Mouse (Mus musculus) heart, embryonic 16.5 days (tissue): ENCODE measurements around the gene Gipc1. TPM values are rescaled to one million over a fixed set of nuclear protein-coding genes. Genes with fewer than 3 reads are reported as not detected.

Source experiments
- ATAC-seq: fragments of 200-750 bp; cut with Nextera tagmentation; replicated peaks from 2 replicates; pipeline ENCODE4 v1.8.0; 2017; ENCODE audit warnings: moderate number of reproducible peaks; ENCODE audit not compliant: insufficient read depth, low FRiP score; ENCODE audit errors: extremely low read depth
- H3K27ac ChIP-seq: fragments of 300-500 bp; sonication (generic); 2 replicates; pipeline ENCODE4 v1.5.1; 2014; ENCODE audit warnings: mild to moderate bottlenecking, low read length, control low read depth, moderate library complexity
- H3K27me3 ChIP-seq: fragments of 300-500 bp; sonication (generic); 2 replicates; pipeline ENCODE4 v1.6.1; 2014; ENCODE audit warnings: low read length, mixed read lengths; ENCODE audit not compliant: control insufficient read depth, insufficient read depth
- H3K36me3 ChIP-seq: fragments of 300-500 bp; sonication (generic); 2 replicates; pipeline ENCODE4 v1.6.1; 2014; ENCODE audit not compliant: control insufficient read depth, insufficient read depth
- H3K4me1 ChIP-seq: fragments of 300-500 bp; sonication (generic); 2 replicates; pipeline ENCODE4 v1.6.1; 2014; ENCODE audit warnings: low read length, mixed read lengths; ENCODE audit not compliant: control insufficient read depth, insufficient read depth
- H3K4me2 ChIP-seq: fragments of 300-500 bp; sonication (generic); 2 replicates; pipeline ENCODE4 v1.6.1; 2014; ENCODE audit warnings: low read depth, mild to moderate bottlenecking, control low read depth, low read length
- H3K4me3 ChIP-seq: fragments of 300-500 bp; sonication (generic); 2 replicates; pipeline ENCODE4 v1.5.1; 2014; ENCODE audit warnings: mild to moderate bottlenecking, control low read depth, low read length
- H3K9ac ChIP-seq: fragments of 300-500 bp; sonication (generic); 2 replicates; pipeline ENCODE4 v1.6.1; 2014; ENCODE audit warnings: low read length, control low read depth
- H3K9me3 ChIP-seq: fragments of 300-500 bp; sonication (generic); replicated peaks from 2 replicates; pipeline ENCODE4 v1.6.1; 2016; ENCODE audit warnings: low read length; ENCODE audit not compliant: control insufficient read depth
- WGBS: fragments of 180-500 bp; shearing (Covaris S2); extraction: QIAGEN DNeasy Blood & Tissue Kit; methylation state at CpG from one replicate; pipeline ENCODE4 v1.1.7; 2014; 5-methylcytosine and 5-hydroxymethylcytosine counted together
- polyA plus RNA-seq: library from polyadenylated mRNA; unstranded; fragments of >200 nt; fragmentation: Nextera tagmentation; extraction: Ambion mirVana; gene quantifications from 2 replicates; pipeline ENCODE4 v1.2.1, GENCODE M21; 2015

The Gipc1 gene
- polyA plus RNA-seq, 1 experiment from 2014 or later: 135 TPM

DNA sequence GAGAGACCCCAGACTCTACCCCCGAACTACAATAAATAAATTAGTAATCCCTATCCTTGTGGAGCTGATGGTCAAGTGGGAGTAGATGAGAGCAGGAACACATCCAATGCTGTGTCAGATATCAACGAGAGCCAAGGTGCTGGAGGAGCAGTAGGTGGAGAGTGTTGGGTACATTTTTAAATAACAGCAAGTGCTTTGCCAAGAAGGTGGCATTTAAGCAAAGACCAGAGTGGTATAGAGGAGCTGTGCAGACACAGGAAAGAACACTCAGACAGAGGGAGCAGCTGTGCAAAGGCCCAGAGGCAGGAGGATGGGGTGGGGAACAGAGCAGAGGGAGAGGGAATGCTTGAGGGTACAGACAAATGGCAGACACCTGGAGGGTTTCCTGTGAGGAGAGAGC is 35.4 kb upstream of the Gipc1 start:
- Histone ChIP-seq H3K4me3 (no peak overlapping the region), H3K9me3 (no peaks in the 10 kb centered on the region), H3K36me3 (peaks cover 10% of the 10 kb centered on the region), H3K4me1 (peaks cover 1% of the 10 kb centered on the region; the same call in 1 of the 2 replicates), H3K4me2 (no peak overlapping the region), H3K9ac (no peak overlapping the region), H3K27me3 (peaks cover 4% of the 10 kb centered on the region), H3K27ac (no peak overlapping the region)
- 75% methylated on average over 2 of the region's 2 CpGs for WGBS
- ATAC-seq: no peak

DNA sequence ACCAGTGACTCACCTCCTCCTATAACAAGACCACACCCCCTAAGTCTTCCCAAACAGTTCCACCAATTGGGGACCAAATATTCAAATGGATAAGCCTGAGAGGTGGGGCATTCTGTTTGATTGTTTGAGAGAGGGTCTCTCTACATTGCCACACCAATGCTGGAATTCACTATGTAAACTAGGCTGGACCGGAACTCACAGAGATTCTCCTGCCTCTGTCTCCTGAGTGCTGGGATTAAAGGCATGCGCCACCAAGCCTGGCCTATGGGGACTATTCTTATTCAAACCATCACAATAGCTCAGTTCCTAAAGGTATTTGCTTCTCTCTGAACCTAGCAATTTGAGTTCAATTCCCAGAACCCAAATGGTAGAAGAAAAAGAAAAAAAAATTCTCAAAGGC is 33.9 kb upstream of the Gipc1 start:
- no peak overlapping the region for H3K4me3 ChIP-seq
- H3K36me3 ChIP-seq: no peaks in the 10 kb centered on the region
- H3K9ac ChIP-seq: no peak overlapping the region
- no peak overlapping the region for H3K4me2 ChIP-seq
- peaks cover 3% of the 10 kb centered on the region; the same call in 1 of the 2 replicates for H3K4me1 ChIP-seq
- H3K9me3 ChIP-seq: no peaks in the 10 kb centered on the region
- 93% methylated on average over 2 of the region's 2 CpGs for WGBS
- H3K27me3 ChIP-seq: peaks cover 4% of the 10 kb centered on the region
- no peak overlapping the region for H3K27ac ChIP-seq
- no peak for ATAC-seq

DNA sequence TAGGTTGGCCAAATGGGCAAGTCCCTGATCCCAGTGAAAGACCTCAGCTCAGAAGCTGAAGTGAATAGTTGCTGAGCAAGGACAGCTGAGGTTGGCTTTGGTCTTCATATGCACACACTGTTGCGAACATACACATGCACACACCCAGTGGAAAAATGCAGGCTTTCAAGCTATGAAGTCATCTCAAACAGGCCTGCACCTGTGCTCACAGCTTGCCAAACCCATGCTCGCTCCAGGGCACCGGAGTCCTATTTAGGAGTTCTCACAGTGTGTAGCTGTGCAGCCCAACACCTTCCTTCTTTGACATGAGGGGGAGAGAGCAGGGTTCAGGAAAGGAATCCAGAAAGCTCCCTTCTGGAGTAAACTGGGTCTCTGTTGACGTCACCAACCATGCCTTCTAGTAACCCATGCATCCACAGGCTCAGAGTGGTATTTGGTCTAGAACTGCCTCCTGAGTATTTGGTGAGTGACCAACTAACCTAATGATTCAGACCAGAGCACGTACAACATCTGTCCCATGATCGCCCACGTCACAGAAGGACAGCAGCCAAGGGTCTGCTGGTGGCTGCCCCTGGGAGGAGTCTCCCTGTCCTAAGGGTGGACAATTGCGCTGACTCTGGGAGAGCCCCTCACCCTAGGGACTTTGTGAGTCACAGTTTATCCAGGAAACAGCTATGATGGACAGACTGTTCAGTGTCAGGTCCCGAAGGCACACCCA is 32.8 kb upstream of the Gipc1 start:
- no peak for ATAC-seq
- peaks cover 4% of the 10 kb centered on the region for H3K27me3 ChIP-seq
- no peaks in the 10 kb centered on the region for H3K36me3 ChIP-seq
- H3K27ac ChIP-seq: no peak overlapping the region
- H3K4me1 ChIP-seq: peaks cover 3% of the 10 kb centered on the region; the same call in 1 of the 2 replicates
- H3K4me2 ChIP-seq: no peak overlapping the region
- no peak overlapping the region for H3K9ac ChIP-seq
- no peaks in the 10 kb centered on the region for H3K9me3 ChIP-seq
- H3K4me3 ChIP-seq: no peak overlapping the region
- WGBS: 82% methylated on average over 9 of the region's 9 CpGs

DNA sequence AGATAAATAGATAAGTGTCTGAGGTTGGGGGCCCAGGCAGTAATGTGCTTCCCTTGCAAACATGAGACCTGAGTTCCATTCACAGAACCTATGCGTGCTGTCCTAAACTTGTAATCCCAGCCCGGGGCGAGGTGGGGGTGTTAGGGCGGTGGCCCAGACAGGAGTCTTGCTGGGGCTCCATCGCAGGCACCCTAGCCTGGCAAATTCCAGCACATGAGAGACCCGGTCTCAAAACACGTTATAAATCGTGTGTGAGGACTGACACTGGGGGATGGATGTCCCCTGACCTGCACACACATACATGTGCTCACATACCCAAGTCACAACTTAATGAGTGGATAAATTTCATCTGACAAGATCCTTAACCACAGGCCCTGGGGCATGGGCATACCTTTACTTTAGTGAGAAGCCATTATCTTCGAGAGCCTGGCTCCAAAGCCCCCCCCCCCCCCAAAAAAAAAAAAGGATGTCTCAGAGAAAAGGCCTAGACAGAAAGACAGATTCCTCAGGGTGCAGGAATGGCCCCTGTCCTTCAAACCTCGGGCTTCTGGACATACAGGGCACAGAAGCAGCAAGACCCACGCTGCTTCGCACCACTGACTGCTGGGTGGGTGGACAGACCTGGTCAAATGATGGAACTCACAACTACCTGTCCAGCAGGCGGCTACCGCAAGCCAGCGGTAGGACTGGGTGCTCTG is 30.6 kb upstream of the Gipc1 start:
- H3K4me2 ChIP-seq: peak overlapping the region; percentile 73
- peaks cover 4% of the 10 kb centered on the region for H3K27me3 ChIP-seq
- peak overlapping the region; percentile 67 for H3K9ac ChIP-seq
- ATAC-seq: no peak; the same call in 1 of the 2 replicates
- H3K4me3 ChIP-seq: peak overlapping the region; percentile 44
- H3K4me1 ChIP-seq: peaks cover 3% of the 10 kb centered on the region; the same call in 1 of the 2 replicates
- WGBS: 54% methylated on average over 15 of the region's 15 CpGs
- no peaks in the 10 kb centered on the region for H3K36me3 ChIP-seq
- H3K27ac ChIP-seq: no peak overlapping the region
- no peaks in the 10 kb centered on the region for H3K9me3 ChIP-seq

DNA sequence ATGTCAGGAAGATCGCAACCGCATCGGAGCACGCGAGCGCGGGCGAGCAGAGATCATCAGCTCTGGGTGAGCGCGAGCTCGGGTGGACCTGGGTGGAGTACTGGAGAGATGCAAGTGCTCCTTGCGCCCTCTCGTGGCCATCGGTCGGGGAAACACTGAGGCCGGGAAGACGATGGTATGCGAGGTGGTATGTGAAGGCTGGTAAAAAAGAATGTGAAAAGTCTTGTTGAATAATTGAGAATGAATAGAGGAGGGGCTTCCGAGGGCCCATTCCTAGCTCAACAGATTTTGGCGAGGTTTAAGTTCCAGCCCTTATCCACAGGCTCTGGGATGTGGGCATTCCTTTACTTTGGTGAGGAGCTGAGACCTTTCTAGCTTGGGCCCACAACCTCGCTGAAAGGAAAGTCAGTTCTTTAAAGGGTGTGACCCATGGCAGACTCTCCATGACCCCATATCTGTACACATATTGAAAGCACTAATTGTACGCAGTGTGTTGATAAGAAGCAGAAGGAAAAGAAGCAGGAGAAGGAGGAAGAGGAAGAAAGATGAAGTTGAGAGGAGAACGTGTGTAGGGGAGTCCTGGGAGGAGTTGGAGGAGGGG is 30.0 kb upstream of the Gipc1 start:
- Histone ChIP-seq H3K4me3 (peak overlapping the region; percentile 44), H3K27me3 (peaks cover 4% of the 10 kb centered on the region), H3K4me2 (peak overlapping the region; percentile 73), H3K4me1 (peaks cover 3% of the 10 kb centered on the region; the same call in 1 of the 2 replicates), H3K27ac (no peak overlapping the region), H3K36me3 (no peaks in the 10 kb centered on the region), H3K9me3 (no peaks in the 10 kb centered on the region), H3K9ac (peak overlapping the region; percentile 67)
- ATAC-seq: peak; percentile 87
- WGBS: 8% methylated on average over 23 of the region's 23 CpGs

DNA sequence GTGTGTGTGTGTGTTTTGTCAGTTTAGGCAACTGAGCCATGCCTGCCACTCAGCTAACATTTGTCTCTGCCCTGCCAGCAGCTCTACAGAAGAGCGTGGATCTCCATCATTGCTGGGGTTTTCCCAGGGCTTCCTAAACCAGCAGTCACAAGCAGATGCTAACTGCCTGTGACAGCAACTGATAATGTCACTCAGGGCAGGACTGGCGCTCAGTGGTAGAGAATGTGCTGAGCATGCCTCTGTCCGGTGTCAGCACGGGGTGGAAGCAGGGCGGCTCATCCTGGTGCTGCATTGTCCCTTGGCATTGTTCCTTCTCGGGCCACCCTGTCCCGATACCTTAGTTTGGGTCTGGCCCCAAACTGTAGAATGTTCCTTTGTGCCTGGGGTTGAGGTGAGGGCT is 28.9 kb upstream of the Gipc1 start:
- ATAC-seq: no peak
- Histone ChIP-seq H3K4me3 (no peak overlapping the region), H3K27ac (no peak overlapping the region), H3K27me3 (peaks cover 4% of the 10 kb centered on the region), H3K4me1 (peaks cover 3% of the 10 kb centered on the region; the same call in 1 of the 2 replicates), H3K9ac (no peak overlapping the region), H3K36me3 (no peaks in the 10 kb centered on the region), H3K4me2 (no peak overlapping the region), H3K9me3 (no peaks in the 10 kb centered on the region)
- WGBS: 70% methylated on average over 7 of the region's 7 CpGs

DNA sequence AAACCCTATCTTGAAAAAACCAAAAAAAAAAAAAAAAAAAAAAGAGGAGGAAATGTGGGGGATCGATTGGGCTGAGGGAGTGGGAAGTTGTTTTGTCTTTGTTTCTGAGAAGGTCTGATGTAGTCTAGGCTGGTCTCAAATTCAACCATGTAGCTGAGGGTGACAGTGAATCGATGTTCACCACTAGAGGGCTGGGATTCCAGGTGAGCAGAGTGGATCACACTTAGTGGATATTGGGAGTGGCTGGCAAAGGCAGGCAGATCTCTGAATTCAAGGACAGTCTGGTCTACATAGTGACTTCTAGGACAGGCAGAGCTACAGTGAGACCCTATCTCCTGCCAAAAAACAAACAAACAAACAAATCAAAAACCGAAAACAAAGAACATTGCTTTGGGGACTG is 27.7 kb upstream of the Gipc1 start:
- no peak for ATAC-seq
- Histone ChIP-seq H3K4me1 (peaks cover 3% of the 10 kb centered on the region; the same call in 1 of the 2 replicates), H3K9ac (no peak overlapping the region), H3K27ac (no peak overlapping the region), H3K27me3 (peaks cover 4% of the 10 kb centered on the region), H3K9me3 (no peaks in the 10 kb centered on the region), H3K4me3 (no peak overlapping the region), H3K36me3 (no peaks in the 10 kb centered on the region), H3K4me2 (no peak overlapping the region)
- WGBS: 43% methylated on average over 3 of the region's 3 CpGs

DNA sequence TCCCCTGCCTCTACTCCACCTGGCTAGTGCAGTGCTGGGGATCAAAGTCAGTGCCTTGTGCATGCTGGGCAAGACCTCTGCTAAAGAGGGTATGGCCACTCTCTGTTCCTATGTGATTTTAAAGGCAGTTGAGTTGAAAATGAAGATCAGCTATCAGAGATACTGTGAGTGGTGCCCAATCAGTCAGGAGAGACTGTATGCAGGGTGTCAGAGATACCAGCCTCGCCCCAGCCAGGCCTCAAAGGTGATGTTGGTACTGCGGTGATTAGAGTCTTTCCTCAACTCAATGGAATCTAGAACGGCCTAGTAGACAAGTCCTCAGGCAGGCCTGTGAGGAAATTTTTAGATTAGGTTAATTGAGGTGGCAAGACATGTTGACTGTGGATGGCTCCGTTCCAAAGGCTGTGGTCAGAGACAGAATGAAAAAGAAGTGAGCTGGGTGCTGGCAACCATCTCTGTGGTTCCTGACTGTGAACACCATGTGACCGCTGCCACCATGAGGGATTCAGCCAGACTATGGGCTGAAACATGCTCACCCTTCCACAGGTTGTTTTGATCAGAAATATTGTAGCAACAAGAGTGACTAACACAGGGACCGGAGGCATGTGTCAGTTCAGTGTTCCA is 26.7 kb upstream of the Gipc1 start:
- no peak overlapping the region for H3K27ac ChIP-seq
- peaks cover 4% of the 10 kb centered on the region for H3K27me3 ChIP-seq
- H3K9ac ChIP-seq: no peak overlapping the region
- H3K4me3 ChIP-seq: no peak overlapping the region
- H3K4me1 ChIP-seq: peaks cover 3% of the 10 kb centered on the region; the same call in 1 of the 2 replicates
- ATAC-seq: no peak
- no peaks in the 10 kb centered on the region for H3K9me3 ChIP-seq
- H3K36me3 ChIP-seq: no peaks in the 10 kb centered on the region
- 73% methylated on average over 6 of the region's 6 CpGs for WGBS
- H3K4me2 ChIP-seq: no peak overlapping the region
